Comparison of ENCODE assay signal across 8 mouse cellular contexts in genomic region chr1:182340821-182341781, GRCm38 (mm10). TPM values are rescaled to one million over a fixed set of nuclear protein-coding genes. Genes with fewer than 3 reads are reported as not detected.
DNase-seq lines count a peak whose midpoint lies in the region; ATAC-seq lines count a peak whose summit lies in the region.

TSS of gene Fbxo28 (minus strand) at chr1:182341629.

- DNase-seq in T-cell, adult 2 months (ENCODE audit: low spot score), result peak; percentile 82
- peak; percentile 84 to 85 for DNase-seq in cerebellum, postnatal 36 days
- DNase-seq in gastrocnemius, adult 18-20 months (ENCODE audit: low spot score), result peak; percentile 86
- DNase-seq in left cerebral cortex, adult 18-20 months (ENCODE audit: low spot score in 2 of 2), result peak; percentile 87 to 88
- peak; percentile 91 for DNase-seq in right cerebral cortex, adult 18-20 months
- DNase-seq in urinary bladder, postnatal 10 days (ENCODE audit: low spot score), result peak; percentile 61

- peak within 1 kb of the TSS; percentile 100 for H3K4me3 ChIP-seq in hindbrain, embryonic 16.5 days (ENCODE audit: low read length)
- H3K4me3 ChIP-seq in macrophage (ENCODE audit: inconsistent target), result peak within 1 kb of the TSS; percentile 39

- H3K9ac ChIP-seq in hindbrain, embryonic 16.5 days (ENCODE audit: low read depth, low read length), result peak within 1 kb of the TSS; percentile 98

- H3K4me2 ChIP-seq in hindbrain, embryonic 16.5 days (ENCODE audit: low read length), result peak within 1 kb of the TSS; percentile 84

- under 1% methylated on average over 49 of the region's 93 CpGs for WGBS in hindbrain, embryonic 16.5 days
- WGBS in macrophage (ENCODE audit: missing documents), result under 1% methylated on average over 92 of the region's 93 CpGs

- no peaks in the 10 kb centered on the region for H3K36me3 ChIP-seq in hindbrain, embryonic 16.5 days (ENCODE audit: control insufficient read depth, insufficient read depth, low read length)
- no peaks in the 10 kb centered on the region for H3K36me3 ChIP-seq in macrophage (ENCODE audit: inconsistent target)

- H3K9me3 ChIP-seq in hindbrain, embryonic 16.5 days (ENCODE audit: control insufficient read depth, low read length), result no peaks in the 10 kb centered on the region

- peaks cover 23% of the 10 kb centered on the region for H3K4me1 ChIP-seq in hindbrain, embryonic 16.5 days (ENCODE audit: control insufficient read depth, insufficient read depth, low read depth, low read length)

- peak within 1 kb of the TSS; percentile 93 for H3K27ac ChIP-seq in hindbrain, embryonic 16.5 days (ENCODE audit: low read depth, low read length)
- no peak within 1 kb of the TSS for H3K27ac ChIP-seq in macrophage

- H3K79me2 ChIP-seq in macrophage (ENCODE audit: inconsistent target), result peaks cover 48% of the 10 kb centered on the region

- H3K27me3 ChIP-seq in hindbrain, embryonic 16.5 days (replicated peaks; ENCODE audit: control insufficient read depth, insufficient read depth, low read length), result no peaks in the 10 kb centered on the region

- ATAC-seq in hindbrain, embryonic 16.5 days, result peak; percentile 96

RNA-seq across cellular contexts. Expression of gene Fbxo28, which starts in this region (rescaled TPM):
- total RNA-seq in gastrocnemius, adult 18-20 months (2021), result 10 to 100 TPM; 21.0 to 22.1 TPM
- polyA plus RNA-seq in hindbrain, embryonic 16.5 days (2015; fragmentation: Nextera tagmentation; extraction: Ambion mirVana), result 20.6 and 22.0 TPM in 2 replicates
- 10 to 100 TPM; 59.6 TPM for total RNA-seq in left cerebral cortex, adult 18-20 months (2021)
- total RNA-seq in macrophage (2018; cell fraction: chromatin; rRNA removed), result 10 to 100 TPM in 25 of 26 experiments, 1 to 10 TPM in 1; 9.9 to 33.9 (median 19.7) TPM
- total RNA-seq in macrophage (2018; cell fraction: cytosol; rRNA removed), result 10 to 100 TPM; 14.9 to 24.8 (median 20.3) TPM
- total RNA-seq in macrophage (2018; cell fraction: nucleus; rRNA removed), result 10 to 100 TPM; 14.7 to 37.6 (median 22.4) TPM
- polyA plus RNA-seq in macrophage (2018), result 14.6 to 15.9 TPM (median 15.1 TPM) in 3 replicates
